Mouse (Mus musculus): ENCODE measurements around the gene Mall. TPM values are rescaled to one million over a fixed set of nuclear protein-coding genes. Genes with fewer than 3 reads are reported as not detected.
A peak's percentile ranks its signal among the peaks of the same experiment; 100 is the strongest.

The Mall gene
- total RNA-seq, 1 experiment from 2014 or later = not detected

GRCm38 (mm10) chr2:127735512-127736145 is 5.9 kb upstream of the Mall start:
- no peak for ATAC-seq (ENCODE audit: extremely low read depth, insufficient number of reproducible peaks, low FRiP score, poor library complexity, severe bottlenecking)

GRCm38 (mm10) chr2:127734889-127735288 is 5.2 kb upstream of the Mall start:
- ATAC-seq (ENCODE audit: extremely low read depth, insufficient number of reproducible peaks, low FRiP score, poor library complexity, severe bottlenecking) = no peak

DNA sequence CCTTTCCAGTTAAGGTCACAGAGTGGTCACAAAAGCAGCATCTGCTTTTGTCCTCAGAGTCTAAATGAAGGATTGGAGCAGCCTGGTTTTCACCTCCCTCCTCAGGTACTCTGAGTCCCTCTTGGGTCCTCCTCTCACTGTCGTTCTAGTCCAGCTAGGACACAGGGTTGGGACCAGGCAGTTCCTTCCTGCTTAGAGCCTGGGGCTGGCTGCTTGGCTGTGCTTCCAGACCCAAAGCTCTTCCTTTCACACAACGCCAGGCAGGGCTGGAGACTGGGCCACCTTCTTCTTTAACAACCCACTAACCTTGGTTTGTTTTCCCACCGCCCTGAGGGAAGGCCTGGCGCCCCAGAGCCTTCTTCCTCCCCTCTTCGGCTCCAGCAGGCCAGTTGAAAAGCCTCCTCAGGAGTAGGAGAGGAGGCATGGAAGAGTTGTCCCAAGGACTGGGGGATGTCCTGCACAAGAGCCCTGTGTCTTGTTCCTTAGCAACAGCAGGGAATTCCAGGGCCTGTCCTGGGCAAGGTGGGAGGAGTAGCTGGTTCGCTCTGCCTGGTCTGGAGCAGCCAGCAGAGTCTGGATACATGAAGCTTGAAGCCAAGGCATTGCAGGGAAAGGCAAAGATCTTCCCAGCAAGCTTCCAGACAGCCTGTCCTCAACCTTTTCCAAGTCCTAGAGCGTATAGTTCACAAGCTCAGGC is 717 bp upstream of the Mall start:
- no peak for ATAC-seq (ENCODE audit: extremely low read depth, insufficient number of reproducible peaks, low FRiP score, poor library complexity, severe bottlenecking)

DNA sequence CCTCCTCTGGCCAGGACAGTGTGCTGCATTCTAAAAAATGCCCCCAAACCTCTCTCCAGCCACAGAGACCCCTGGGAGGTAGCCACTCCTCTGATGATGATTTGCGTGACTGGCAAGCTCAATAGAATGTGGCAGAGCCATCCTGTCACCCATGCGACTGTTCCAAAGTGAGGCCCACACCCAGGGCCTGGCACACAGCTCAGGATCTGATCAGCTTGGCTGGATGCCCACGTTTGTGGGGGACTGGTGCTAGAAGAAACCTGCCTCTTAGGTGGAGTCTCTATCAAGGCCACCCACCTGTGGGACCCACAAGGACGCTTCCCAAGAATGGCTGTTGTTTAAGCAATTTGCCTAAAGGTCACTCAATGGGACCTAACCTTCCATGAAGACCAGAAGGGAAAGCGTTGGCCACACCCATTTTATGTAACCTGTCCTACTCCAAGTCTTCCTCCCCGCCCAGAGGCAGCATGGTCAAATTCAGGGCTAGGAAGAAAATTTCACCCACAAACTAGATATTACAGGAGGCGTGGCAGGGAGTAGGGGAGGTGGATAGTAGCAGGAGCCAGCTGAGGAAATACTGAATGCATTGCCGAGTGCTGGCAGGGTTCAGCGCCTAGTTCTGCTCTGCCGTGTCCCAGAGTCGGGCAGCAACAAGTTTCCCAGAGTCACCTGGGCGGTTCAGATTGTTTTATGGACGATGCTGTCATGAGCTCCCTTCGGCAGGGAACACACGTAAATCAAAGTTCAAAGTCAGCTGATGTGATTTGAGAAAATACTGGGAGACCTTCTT is 876 bp downstream of the Mall start:
- ATAC-seq (ENCODE audit: extremely low read depth, insufficient number of reproducible peaks, low FRiP score, poor library complexity, severe bottlenecking) = no peak

GRCm38 (mm10) chr2:127728146-127728545 is 1.6 kb downstream of the Mall start:
- no peak for ATAC-seq (ENCODE audit: extremely low read depth, insufficient number of reproducible peaks, low FRiP score, poor library complexity, severe bottlenecking)

GRCm38 (mm10) chr2:127723193-127723592 is 6.5 kb downstream of the Mall start:
- ATAC-seq (ENCODE audit: extremely low read depth, insufficient number of reproducible peaks, low FRiP score, poor library complexity, severe bottlenecking) = peak; percentile 11; the same call in 1 of the 2 replicates

GRCm38 (mm10) chr2:127722176-127722892 is 7.4 kb downstream of the Mall start:
- ATAC-seq (ENCODE audit: extremely low read depth, insufficient number of reproducible peaks, low FRiP score, poor library complexity, severe bottlenecking) = no peak

- peak; percentile 42 for ATAC-seq (ENCODE audit: extremely low read depth, insufficient number of reproducible peaks, low FRiP score, poor library complexity, severe bottlenecking)
Measured at GRCm38 (mm10) chr2:127718839-127719468, 10.8 kb downstream of the Mall start.

- ATAC-seq (ENCODE audit: extremely low read depth, insufficient number of reproducible peaks, low FRiP score, poor library complexity, severe bottlenecking) = no peak
Measured at GRCm38 (mm10) chr2:127714726-127715125, 15.0 kb downstream of the Mall start.

GRCm38 (mm10) chr2:127708792-127709191 is 20.9 kb downstream of the Mall start:
- ATAC-seq (ENCODE audit: extremely low read depth, insufficient number of reproducible peaks, low FRiP score, poor library complexity, severe bottlenecking) = no peak

DNA sequence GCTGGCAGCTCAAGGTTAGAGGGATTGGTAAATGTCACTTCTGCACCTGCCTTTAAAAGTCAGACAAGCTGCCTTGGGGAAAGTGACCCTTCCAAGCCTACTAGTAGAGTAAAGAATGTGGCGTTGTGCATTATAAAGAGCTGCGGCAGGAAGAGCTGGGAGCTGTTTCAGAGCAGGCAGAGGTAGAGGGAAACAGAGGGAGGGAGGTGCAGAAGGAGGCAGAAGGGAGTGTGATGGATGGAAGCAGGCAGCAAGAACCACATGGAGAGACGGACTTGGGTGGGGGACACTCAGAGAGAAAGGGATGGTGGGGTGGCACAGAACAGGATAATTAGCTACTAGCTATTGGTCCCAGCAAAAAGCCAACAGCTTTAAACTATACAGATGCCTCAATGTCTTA is 21.7 kb downstream of the Mall start:
- ATAC-seq (ENCODE audit: extremely low read depth, insufficient number of reproducible peaks, low FRiP score, poor library complexity, severe bottlenecking) = no peak

- ATAC-seq (ENCODE audit: extremely low read depth, insufficient number of reproducible peaks, low FRiP score, poor library complexity, severe bottlenecking) = no peak
Measured at GRCm38 (mm10) chr2:127705267-127705666, 24.5 kb downstream of the Mall start.

GRCm38 (mm10) chr2:127689239-127689638 is 40.5 kb downstream of the Mall start:
- no peak for ATAC-seq (ENCODE audit: extremely low read depth, insufficient number of reproducible peaks, low FRiP score, poor library complexity, severe bottlenecking)

GRCm38 (mm10) chr2:127683687-127684331 is 45.9 kb downstream of the Mall start:
- no peak for ATAC-seq (ENCODE audit: extremely low read depth, insufficient number of reproducible peaks, low FRiP score, poor library complexity, severe bottlenecking)

GRCm38 (mm10) chr2:127667843-127668506 is 61.8 kb downstream of the Mall start:
- no peak for ATAC-seq (ENCODE audit: extremely low read depth, insufficient number of reproducible peaks, low FRiP score, poor library complexity, severe bottlenecking)

DNA sequence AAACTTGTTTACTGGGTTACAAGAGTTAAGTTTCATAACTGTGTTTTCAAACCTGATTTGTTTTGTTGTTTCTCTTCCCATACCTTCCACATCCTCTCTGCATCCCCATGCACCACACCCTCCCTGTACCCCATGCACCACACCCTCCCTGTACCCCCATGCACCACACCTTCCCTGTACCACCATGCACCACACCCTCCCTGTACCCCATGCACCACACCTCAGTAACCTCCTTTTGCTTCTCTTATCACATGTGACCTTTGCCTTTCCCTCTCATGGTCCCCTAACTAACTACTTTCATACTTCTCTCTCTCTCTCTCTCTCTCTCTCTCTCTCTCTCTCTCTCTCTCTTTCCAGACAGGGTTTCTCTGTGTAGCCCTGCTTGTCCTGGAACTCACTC is 62.7 kb downstream of the Mall start:
- ATAC-seq (ENCODE audit: extremely low read depth, insufficient number of reproducible peaks, low FRiP score, poor library complexity, severe bottlenecking) = no peak

DNA sequence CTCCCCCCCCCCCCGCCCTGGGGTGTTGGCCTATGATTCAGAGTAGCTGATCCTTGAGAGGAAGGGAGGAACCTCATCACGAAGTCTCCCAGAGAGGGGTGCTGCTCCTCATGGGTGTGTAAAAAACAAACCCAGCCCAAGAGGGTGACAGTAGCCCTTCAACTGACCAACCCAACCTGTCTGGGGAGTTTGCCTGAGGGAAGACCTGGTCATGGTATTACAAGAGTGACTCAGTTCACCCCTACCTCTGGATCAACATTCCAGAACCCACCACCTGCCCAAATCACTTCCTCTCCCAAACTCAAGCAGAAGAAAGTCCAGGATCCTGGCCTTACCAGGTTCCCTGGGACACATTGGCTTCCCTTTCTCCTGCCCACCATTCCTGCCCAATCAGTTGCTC is 67.0 kb downstream of the Mall start:
- ATAC-seq (ENCODE audit: extremely low read depth, insufficient number of reproducible peaks, low FRiP score, poor library complexity, severe bottlenecking) = no peak

Data from neutrophil, adult 5-6 weeks (primary cell).